ENCODE assay signal across 8 mouse cellular contexts in the genomic region with DNA sequence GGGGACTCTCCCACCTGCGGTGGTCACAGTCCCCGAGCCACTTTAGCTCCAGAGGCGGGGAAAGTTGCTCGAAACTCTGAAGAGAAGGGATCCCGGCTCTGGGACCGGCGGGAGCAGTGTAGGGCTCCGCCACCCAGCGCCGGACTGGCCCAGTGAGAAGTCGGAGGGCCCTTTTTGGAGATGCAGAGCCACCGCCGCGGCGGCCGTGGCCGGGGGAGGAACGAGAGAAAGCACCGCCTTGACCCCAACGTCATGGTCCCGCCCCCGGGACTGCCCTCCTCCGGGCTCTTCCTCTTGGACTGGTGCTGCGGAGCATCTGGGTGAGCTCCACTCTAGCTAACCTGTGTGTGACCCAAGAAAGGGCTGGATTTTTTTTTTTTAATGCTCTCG. TPM values are rescaled to one million over a fixed set of nuclear protein-coding genes. Genes with fewer than 3 reads are reported as not detected.
DNase-seq lines count a peak whose midpoint lies in the region; ATAC-seq and TF ChIP-seq lines count a peak whose summit lies in the region.

TSS of gene Egln3 (minus strand) at position 205 of the 390 bp plus-strand sequence.

- WGBS in hindbrain, embryonic 11.5 days = 0% methylated on average over 25 of the region's 25 CpGs
- under 1% methylated on average over 22 of the region's 25 CpGs for WGBS in lung, postnatal 0 days

- H3K4me3 ChIP-seq in G1E (ENCODE audit: low read depth, low read length) = peak within 1 kb of the TSS; percentile 49
- peak within 1 kb of the TSS; percentile 68 for H3K4me3 ChIP-seq in hindbrain, embryonic 11.5 days (ENCODE audit: low read depth, low read length)
- peak within 1 kb of the TSS; percentile 77 for H3K4me3 ChIP-seq in lung, postnatal 0 days (ENCODE audit: low read depth, low read length)

- H3K36me3 ChIP-seq in G1E (replicated peaks) = no peaks in the 10 kb centered on the region
- H3K36me3 ChIP-seq in hindbrain, embryonic 11.5 days (ENCODE audit: control insufficient read depth, insufficient read depth, low read length) = no peaks in the 10 kb centered on the region
- no peaks in the 10 kb centered on the region for H3K36me3 ChIP-seq in lung, postnatal 0 days (ENCODE audit: insufficient read depth, low read length)

- H3K4me2 ChIP-seq in hindbrain, embryonic 11.5 days (replicated peaks; ENCODE audit: low read depth, low read length) = peak within 1 kb of the TSS; percentile 100
- H3K4me2 ChIP-seq in lung, postnatal 0 days (replicated peaks; ENCODE audit: low read depth, low read length) = peak within 1 kb of the TSS; percentile 99

- peaks cover 54% of the 10 kb centered on the region for H3K9me3 ChIP-seq in G1E (replicated peaks)
- no peaks in the 10 kb centered on the region for H3K9me3 ChIP-seq in hindbrain, embryonic 11.5 days (ENCODE audit: control insufficient read depth, low read length)
- H3K9me3 ChIP-seq in lung, postnatal 0 days (ENCODE audit: low read length) = no peaks in the 10 kb centered on the region

- ATAC-seq in G1E (ENCODE audit: extremely low read depth, insufficient number of reproducible peaks, low FRiP score, poor library complexity, severe bottlenecking) = no peak
- ATAC-seq in hindbrain, embryonic 11.5 days (ENCODE audit: low FRiP score) = peak; percentile 88
- peak; percentile 91 for ATAC-seq in lung, postnatal 0 days

- H3K9ac ChIP-seq in hindbrain, embryonic 11.5 days (ENCODE audit: low read depth, low read length) = peak within 1 kb of the TSS; percentile 66
- H3K9ac ChIP-seq in lung, postnatal 0 days (replicated peaks; ENCODE audit: low read depth) = peak within 1 kb of the TSS; percentile 50

- H3K27me3 ChIP-seq in G1E (ENCODE audit: insufficient read depth, low read length) = no peaks in the 10 kb centered on the region
- H3K27me3 ChIP-seq in hindbrain, embryonic 11.5 days (ENCODE audit: control insufficient read depth, insufficient read depth, low read length) = peaks cover 8% of the 10 kb centered on the region; the same call in 1 of the 2 replicates
- no peaks in the 10 kb centered on the region for H3K27me3 ChIP-seq in lung, postnatal 0 days (replicated peaks; ENCODE audit: insufficient read depth, low read length)

- H3K27ac ChIP-seq in hindbrain, embryonic 11.5 days (ENCODE audit: low read depth, low read length) = 0 out of 2 replicates have a peak within 1 kb of the TSS, but pooled peaks have one; percentile 17
- peak within 1 kb of the TSS; percentile 57 for H3K27ac ChIP-seq in lung, postnatal 0 days (ENCODE audit: low read length)

- TF ChIP-seq CTCF in G1E (IDR thresholded peaks at IDR 0.05; ENCODE audit: low read depth, low read length) = no peak
- no peak for TF ChIP-seq CTCF in lung, postnatal 0 days (IDR thresholded peaks at IDR 0.05)

- TF ChIP-seq EP300 in lung, postnatal 0 days (IDR thresholded peaks at IDR 0.05) = no peak

- no peaks in the 10 kb centered on the region for H3K4me1 ChIP-seq in G1E (ENCODE audit: insufficient read depth, low read depth, low read length)
- no peaks in the 10 kb centered on the region; the same call in 1 of the 2 replicates for H3K4me1 ChIP-seq in hindbrain, embryonic 11.5 days (replicated peaks; ENCODE audit: control insufficient read depth, insufficient read depth, low read length)
- peaks cover 8% of the 10 kb centered on the region; the same call in 1 of the 2 replicates for H3K4me1 ChIP-seq in lung, postnatal 0 days (ENCODE audit: insufficient read depth, low read depth, low read length)

- DNase-seq in G1E (ENCODE audit: low spot score) = no peak
- DNase-seq in cerebellum, adult 8-10 months = peak; percentile 16
- DNase-seq in frontal cortex, postnatal 10 days (ENCODE audit: low spot score in 2 of 2) = peak; percentile 35 to 76
- peak; percentile 84 for DNase-seq in hindbrain, embryonic 11.5 days (ENCODE audit: low spot score)
- DNase-seq in layer of hippocampus, postnatal 14 days (ENCODE audit: low spot score in 2 of 2) = peak; percentile 60 to 67
- peak; percentile 90 for DNase-seq in lung, postnatal 0 days (ENCODE audit: low spot score)
- peak; percentile 74 for DNase-seq in ovary, adult 18-20 months (ENCODE audit: low spot score)
- peak; percentile 67 for DNase-seq in thymus, postnatal 0 days (ENCODE audit: low spot score)

RNA-seq across cellular contexts. Expression of gene Egln3, which starts in this region (rescaled TPM):
- total RNA-seq in G1E (2014; fragmentation: Nextera tagmentation) (not detected in 2 replicates), G1E (2017) (0.06 and 0.11 TPM in 2 replicates)
- polyA plus RNA-seq in G1E (2012) = not detected in 2 replicates
- 7.3 and 7.9 TPM in 2 replicates for polyA plus RNA-seq in hindbrain, embryonic 11.5 days (2014; fragmentation: Nextera tagmentation; extraction: Ambion mirVana)
- total RNA-seq in layer of hippocampus, postnatal 14 days (2021) = 1 to 10 TPM; 4.3 to 5.9 TPM
- 5.2 and 5.4 TPM in 2 replicates for polyA plus RNA-seq in lung, postnatal 0 days (2015; fragmentation: Nextera tagmentation; extraction: Ambion mirVana)
- 17.8 and 18.4 TPM in 2 replicates for polyA plus RNA-seq in thymus, postnatal 0 days (2015; fragmentation: Nextera tagmentation; extraction: Ambion mirVana)

Comparison
In these comparisons a context has a peak if more than half of its experiments do, and no peak if none do; other contexts are left out.
1. RNA of gene Egln3 (total RNA-seq): 4.3 to 5.9 TPM in layer of hippocampus, postnatal 14 days; 0.06 to 0.11 TPM in G1E; every median in the first group is over 4 times any median in the second.
2. Peak in every context shown above with its lines, with median percentiles within 50 percentile points of each other: H3K4me3 ChIP-seq.